Mouse (Mus musculus): ENCODE measurements around the gene Fgf13.

DNA sequence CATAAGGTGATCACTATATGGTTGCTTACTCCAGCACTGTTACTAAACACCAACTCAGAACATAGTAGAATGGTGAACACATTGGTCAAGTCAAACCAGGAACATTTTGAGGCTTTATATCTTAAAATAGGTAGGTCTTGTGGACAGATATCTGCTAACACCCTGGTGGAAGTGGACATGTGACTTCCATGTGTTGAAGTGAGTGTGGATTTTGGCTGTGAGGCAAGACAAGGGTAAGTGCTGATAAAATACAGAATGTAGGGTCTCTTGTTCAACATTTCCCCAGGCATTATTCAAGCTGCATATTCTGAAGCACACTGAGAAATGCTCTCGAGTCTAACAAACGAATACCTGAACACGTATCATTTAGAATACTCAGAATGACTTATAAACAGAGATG is 324.7 kb downstream of the Fgf13 start:
- TF ChIP-seq ZC3H11A (IDR thresholded peaks at IDR 0.05; ENCODE audit: borderline replicate concordance, low read depth, low read length): no peak
- TF ChIP-seq MAFK (IDR thresholded peaks at IDR 0.05; ENCODE audit: insufficient read depth, low read depth, low read length): no peak
- no peak for TF ChIP-seq ZNF384 (IDR thresholded peaks at IDR 0.05; ENCODE audit: low read depth, low read length)
- no peak for TF ChIP-seq HCFC1 (IDR thresholded peaks at IDR 0.05; ENCODE audit: borderline replicate concordance, insufficient read depth, low read length)
- TF ChIP-seq CHD2 (IDR thresholded peaks at IDR 0.05; ENCODE audit: low read depth, low read length): no peak
